Mouse (Mus musculus) effector memory CD4-positive, alpha-beta T cell, adult 7 months (primary cell): Measurements from ENCODE around the gene Akr1c14. TPM values are rescaled to one million over a fixed set of nuclear protein-coding genes. Genes with fewer than 3 reads are reported as not detected.

Source experiments
- polyA plus RNA-seq: library from polyadenylated mRNA; unstranded; fragments of 100-300 nt; shearing (Covaris generic); gene quantifications from one replicate; pipeline ENCODE4 v1.2.1, GENCODE M21; 2017

Gene Akr1c14
- not detected for polyA plus RNA-seq

DNA sequence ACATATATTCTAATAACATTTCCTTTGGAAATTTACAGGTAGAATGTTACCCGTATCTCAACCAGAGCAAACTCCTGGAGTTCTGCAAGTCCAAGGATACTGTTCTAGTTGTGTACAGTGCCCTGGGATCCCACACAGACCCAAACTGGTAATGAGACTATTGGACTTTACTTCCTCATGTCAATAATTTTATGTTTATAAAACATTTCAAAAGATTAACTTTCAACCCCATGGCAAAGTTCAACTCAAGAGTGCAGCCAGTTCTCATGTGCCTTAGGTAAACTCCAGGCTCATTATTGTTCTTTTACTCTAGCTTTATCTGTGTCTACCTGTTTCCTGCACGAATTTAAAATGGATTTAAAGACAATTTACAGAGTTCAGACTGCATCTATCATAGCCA, at the start of gene Akr1c14:
Akr1c14 (plus strand) TSS at position 293 of the 400 bp plus-strand sequence.

Other genes starting within 250 kb of the Akr1c14 start
- gene Calml3, start 244.7 kb upstream of the Akr1c14 start, polyA plus RNA-seq, result not detected
- gene Calm4, start 211.3 kb upstream of the Akr1c14 start, polyA plus RNA-seq, result not detected
- not detected for gene Calm5, start 194.8 kb upstream of the Akr1c14 start, polyA plus RNA-seq
- gene Net1, start 130.8 kb upstream of the Akr1c14 start, polyA plus RNA-seq, result 25.3 TPM
- gene Tubal3, start 130.7 kb upstream of the Akr1c14 start, polyA plus RNA-seq, result not detected
- not detected for gene Ucn3, start 103.7 kb upstream of the Akr1c14 start, polyA plus RNA-seq
- not detected for gene Akr1c18, start 101.6 kb downstream of the Akr1c14 start, polyA plus RNA-seq
- 10.0 TPM for gene Akr1c13, start 142.1 kb downstream of the Akr1c14 start, polyA plus RNA-seq
- not detected for gene Akr1c19, start 179.7 kb downstream of the Akr1c14 start, polyA plus RNA-seq
- gene Akr1c12, start 230.4 kb downstream of the Akr1c14 start, polyA plus RNA-seq, result 2.8 TPM